Mouse (Mus musculus) retina, embryonic 14.5 days (tissue): Measurements from ENCODE around the gene Slc2a2.
"Not testable (repeated sequence)": the region's sequence is repeated elsewhere in the genome, so short reads cannot be mapped to it uniquely, and the experiment has no call there.

Experiments
- DNase-seq: peaks from one replicate; pipeline ENCODE4 v3.0.0-alpha.2; 2015; ENCODE audit warnings: low spot score

Slc2a2 gene

DNA sequence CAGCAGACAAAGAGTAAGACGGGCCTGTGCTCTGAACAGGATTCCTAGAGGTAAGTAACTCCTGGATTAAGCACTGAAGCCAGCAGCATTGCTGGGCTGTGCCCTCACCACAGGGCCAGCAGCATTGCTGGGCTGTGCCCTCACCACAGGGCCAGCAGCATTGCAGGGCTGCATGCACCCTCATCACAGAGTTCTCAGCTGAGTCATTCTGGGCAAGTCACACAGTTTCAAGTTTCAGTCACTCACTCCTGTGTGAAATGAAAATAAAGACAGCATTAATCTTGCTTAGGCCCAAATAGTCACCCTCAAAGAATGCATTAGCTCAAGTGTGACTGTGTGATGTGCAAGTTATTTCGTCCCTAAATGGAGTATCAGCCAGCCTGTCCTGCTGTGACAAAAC is 37.0 kb downstream of the Slc2a2 start:
- no peak for DNase-seq

DNA sequence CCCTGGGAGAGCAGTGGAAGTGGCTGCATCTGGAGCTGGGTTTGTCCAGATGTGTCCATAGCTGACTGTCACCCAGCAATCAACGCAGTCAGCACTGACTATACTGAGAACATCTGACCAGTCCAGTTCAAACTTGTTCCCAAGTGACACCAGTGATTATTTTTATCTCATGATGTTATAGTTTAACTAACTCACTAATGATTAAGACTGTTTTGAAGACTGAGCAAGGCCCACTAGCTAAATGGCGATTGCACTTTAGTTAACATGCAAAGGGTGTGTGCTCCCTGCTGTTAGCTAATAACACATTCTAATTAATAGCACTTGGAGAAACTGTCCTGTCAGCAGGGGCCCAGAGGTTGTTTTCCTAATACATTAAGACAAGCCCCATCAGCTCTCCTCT is 39.3 kb downstream of the Slc2a2 start:
- DNase-seq, result peak; percentile 26

- DNase-seq, result no peak
Measured at GRCm38 (mm10) chr3:28740353-28740752, 42.6 kb downstream of the Slc2a2 start.

DNA sequence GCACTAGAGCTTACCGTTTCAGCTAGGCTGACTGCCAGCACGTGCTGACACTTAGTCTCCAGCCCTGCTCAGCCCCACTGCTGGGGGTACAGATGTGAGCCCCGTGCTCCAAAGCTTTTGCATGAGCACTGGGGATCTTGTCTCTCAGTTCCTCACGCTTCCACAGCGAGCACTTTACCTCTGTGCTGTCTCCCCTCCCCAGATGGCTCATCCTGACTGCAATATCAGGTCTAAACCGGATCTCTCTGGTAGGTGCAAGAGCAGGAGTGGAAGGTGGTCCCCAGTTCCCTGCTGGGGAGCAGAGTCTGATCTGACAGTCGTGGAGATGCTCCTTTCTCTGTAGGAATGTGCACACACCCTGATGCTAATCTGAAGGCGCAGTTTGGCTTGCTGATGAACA is 45.5 kb downstream of the Slc2a2 start:
- peak; percentile 17 for DNase-seq

GRCm38 (mm10) chr3:28745835-28746483 is 48.3 kb downstream of the Slc2a2 start:
- peak; percentile 94 for DNase-seq

GRCm38 (mm10) chr3:28748151-28748550 is 50.4 kb downstream of the Slc2a2 start:
- DNase-seq, result no peak

DNA sequence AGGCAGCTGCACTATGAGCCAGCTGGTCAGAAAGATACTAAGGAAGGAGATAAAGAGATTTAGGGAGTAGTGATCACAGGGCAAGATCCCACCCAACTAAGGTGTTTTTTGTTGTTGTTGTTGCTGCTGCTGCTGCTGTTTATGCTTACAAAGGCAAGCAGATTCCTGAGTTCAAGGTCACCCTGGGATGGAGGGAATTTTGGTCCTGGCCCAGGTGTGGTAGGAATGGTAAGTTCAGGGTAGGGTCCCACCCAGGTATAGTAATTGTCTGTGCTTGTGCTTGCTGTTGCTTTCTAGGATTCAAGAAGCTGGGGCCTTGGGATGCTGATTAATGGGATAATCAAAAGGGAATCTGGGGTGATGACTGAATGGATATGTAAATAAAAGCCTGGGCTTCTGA is 51.3 kb downstream of the Slc2a2 start:
- no peak for DNase-seq

- no peak for DNase-seq
Measured at GRCm38 (mm10) chr3:28755477-28755876, 57.8 kb downstream of the Slc2a2 start.

DNA sequence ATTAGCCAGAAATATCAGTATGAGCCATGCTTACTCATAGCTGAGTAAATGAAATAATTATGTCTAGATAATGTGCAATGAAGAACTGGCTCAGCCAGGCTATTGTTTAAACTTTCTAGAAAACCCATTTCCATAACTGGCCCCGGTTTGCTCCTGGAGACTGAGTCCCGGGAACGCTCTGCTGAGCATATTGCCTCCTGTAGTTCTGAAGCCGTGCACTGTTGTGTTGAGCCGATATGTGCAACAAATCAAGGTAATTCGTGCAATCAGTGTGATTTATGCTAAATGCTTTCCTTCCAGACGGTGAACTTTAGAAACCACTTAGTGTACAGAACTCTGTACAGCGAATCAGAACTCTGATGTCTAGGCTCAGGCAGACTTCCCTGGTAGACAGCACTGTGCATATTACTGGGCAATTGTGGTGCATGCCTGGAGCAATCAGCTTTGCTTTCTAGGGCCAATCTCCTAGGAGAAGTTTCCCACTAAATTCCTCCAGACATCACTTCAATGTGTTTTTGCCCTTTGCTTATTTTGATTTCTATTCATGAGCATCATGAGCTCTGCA is 63.6 kb downstream of the Slc2a2 start:
- DNase-seq, result no peak

GRCm38 (mm10) chr3:28766935-28767334 is 69.2 kb downstream of the Slc2a2 start:
- no peak for DNase-seq

- DNase-seq, result no peak
Measured at GRCm38 (mm10) chr3:28768222-28768621, 70.5 kb downstream of the Slc2a2 start.

DNA sequence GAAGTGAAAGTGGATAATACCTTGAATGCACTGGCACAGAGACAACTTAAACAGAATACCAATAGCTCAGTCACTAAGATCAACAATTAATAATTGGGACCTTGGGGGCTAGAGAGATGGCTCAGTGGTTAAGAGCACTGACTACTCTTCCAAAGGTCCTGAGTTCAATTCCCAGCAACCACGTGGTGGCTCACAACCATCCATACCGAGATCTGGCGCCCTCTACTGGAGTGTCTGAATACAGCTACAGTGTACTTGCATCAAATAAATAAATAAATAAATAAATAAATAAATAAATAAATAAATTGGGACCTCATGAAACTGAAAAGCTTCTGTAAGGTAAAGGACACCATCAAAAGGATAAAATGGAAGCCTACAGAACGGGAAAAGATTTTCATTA is 75.2 kb downstream of the Slc2a2 start:
- DNase-seq, result not testable (repeated sequence)

GRCm38 (mm10) chr3:28775361-28775760 is 77.7 kb downstream of the Slc2a2 start:
- DNase-seq, result no peak

GRCm38 (mm10) chr3:28775958-28776357 is 78.3 kb downstream of the Slc2a2 start:
- no peak for DNase-seq

DNA sequence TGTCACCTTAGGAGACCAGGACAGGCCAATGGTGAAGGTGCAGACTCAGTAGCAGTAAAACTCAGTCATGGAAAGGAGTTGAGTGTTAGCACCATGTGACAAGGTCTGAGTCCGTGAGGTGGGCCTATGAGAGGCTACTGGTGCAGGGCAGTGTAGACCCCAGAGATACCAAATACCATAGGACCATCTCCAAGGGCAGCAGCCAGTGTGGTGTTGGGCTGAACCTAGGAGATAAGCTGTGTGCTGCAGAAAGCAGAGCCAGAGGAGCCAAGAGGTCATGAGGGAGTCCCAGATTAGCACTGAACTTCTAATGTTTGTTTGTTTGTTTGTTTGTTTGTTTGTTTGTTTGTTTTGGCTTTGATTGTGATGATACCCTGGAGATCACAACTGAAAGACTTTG is 78.8 kb downstream of the Slc2a2 start:
- no peak for DNase-seq

GRCm38 (mm10) chr3:28780511-28780910 is 82.8 kb downstream of the Slc2a2 start:
- DNase-seq, result no peak
